Mouse (Mus musculus): Measurements from ENCODE around the gene Fank1. TPM values are rescaled to one million over a fixed set of nuclear protein-coding genes. Genes with fewer than 3 reads are reported as not detected.

The Fank1 gene
- polyA plus RNA-seq, 1 experiment = 0.04 TPM

DNA sequence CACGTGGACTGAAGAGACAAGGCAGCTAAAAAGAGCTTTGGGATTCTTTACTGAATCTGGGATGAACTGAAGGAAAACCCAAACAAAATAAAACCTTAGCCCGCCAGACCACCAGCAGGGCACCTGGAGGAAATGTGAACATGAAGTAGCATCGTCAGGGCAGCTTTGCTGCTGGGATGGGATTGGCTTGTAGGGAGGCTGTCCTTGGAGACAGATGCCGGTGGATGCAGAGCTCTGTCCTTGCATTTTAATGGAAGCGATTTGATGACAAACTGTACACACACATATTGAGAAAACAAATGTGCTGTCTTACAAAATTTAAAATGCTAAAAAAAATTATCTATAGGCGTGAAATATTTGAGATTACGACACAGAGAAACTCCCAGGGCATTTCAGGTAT is 36.3 kb downstream of the Fank1 start:
- WGBS = 68% methylated on average over 7 of the region's 7 CpGs
- DNase-seq (ENCODE audit: low read depth, low spot score) = no peak

GRCm38 (mm10) chr7:133813331-133813730 is 36.7 kb downstream of the Fank1 start:
- no peak for DNase-seq (ENCODE audit: low read depth, low spot score)
- WGBS = 77% methylated on average over 4 of the region's 4 CpGs

GRCm38 (mm10) chr7:133823751-133824150 is 47.1 kb downstream of the Fank1 start:
- DNase-seq (ENCODE audit: low read depth, low spot score) = no peak
- 85% methylated on average over 6 of the region's 6 CpGs for WGBS

DNA sequence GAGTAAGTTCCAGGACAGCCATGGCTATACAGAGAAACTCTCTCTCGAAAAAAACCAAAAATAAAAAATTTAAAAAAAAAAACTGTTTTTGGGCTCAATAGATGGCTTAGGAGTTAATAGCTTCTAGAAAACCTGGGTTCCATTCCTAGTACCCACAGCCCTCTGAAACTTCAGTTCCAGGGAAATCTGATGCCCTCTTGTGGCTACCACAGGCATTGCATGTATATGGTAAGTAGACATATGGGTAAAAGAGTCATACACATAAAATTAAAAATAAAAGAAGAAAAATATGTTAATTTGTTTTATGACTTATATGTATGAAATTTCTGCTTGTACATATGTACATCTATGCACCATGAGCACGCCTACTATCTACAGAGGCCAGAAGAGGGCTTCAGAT is 47.9 kb downstream of the Fank1 start:
- DNase-seq (ENCODE audit: low read depth, low spot score) = no peak
- 93% methylated on average over 2 of the region's 2 CpGs for WGBS

DNA sequence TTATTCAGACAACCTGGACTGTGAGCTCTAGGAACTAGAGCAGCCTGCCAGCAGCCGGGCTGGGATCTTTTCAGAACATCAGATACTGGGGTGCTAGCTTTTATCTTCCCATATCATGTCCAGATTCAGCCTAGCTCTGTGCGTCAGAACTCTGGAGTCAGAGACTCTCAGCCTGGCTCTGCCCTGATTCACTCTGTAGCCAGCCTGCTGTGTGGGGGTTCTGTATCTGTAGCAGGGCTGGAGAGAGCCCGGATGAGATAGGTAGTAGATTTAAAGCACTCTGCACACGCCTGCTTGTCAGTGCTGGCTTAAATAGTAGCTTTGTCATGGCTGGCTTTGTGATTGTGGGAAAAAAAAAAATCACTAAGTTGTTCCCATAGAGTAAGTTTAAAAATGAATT is 51.9 kb downstream of the Fank1 start:
- WGBS = 74% methylated on average over 4 of the region's 4 CpGs

DNA sequence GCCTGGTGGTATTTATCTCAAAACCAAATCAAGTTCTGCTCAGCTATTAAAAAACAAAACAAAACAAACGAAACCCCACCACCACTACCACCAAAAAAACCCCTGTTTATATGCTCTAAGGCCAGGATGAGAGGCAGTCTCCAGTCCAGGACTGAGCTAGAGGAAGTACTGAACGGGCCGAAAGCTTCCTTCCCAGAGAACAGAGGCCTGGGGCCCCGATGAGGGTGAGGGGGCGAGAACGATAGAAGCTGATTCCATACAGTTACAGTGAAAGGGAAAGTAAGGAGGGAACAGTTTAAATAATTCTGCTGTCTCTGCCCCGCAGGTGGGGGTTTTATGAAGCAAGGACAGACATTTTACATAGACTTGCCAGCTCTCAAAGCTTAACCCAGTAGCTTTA is 52.9 kb downstream of the Fank1 start:
- 42% methylated on average over 7 of the region's 7 CpGs for WGBS
- no peak for DNase-seq (ENCODE audit: low read depth, low spot score)

More for the DNA sequence above, 51.9 kb downstream of the Fank1 start:
- DNase-seq (ENCODE audit: low read depth, low spot score) = no peak

- no peak for DNase-seq (ENCODE audit: low read depth, low spot score)
- WGBS = 53% methylated on average over 4 of the region's 4 CpGs
These were observed 62.9 kb downstream of the Fank1 start for GRCm38 (mm10) chr7:133839546-133839945.

- DNase-seq (ENCODE audit: low read depth, low spot score) = no peak
These were observed 65.4 kb downstream of the Fank1 start for GRCm38 (mm10) chr7:133842079-133842478.

DNA sequence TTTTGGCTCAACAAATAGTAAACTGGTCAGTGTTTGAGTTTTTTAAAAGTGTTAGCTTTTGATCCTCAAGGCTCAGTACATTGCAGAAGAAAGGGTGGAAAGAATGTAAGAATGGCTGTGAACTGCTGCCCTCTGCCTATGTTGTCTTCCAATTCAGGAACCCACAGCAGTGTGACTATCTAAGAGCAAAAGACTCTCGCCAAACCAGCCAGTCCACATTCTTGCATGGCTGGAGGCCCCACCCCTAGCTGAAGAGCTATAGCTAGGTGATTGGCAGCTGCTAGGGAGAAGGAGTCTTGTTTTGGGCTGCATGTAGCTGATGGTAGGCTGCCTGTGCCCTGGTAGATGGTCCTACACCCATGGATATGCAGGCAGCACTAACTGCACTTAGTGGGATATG is 70.5 kb downstream of the Fank1 start:
- WGBS = 20% methylated on average over 1 of the region's 1 CpGs
- DNase-seq (ENCODE audit: low read depth, low spot score) = peak; percentile 4

More at GRCm38 (mm10) chr7:133842079-133842478, 65.4 kb downstream of the Fank1 start:
- WGBS = 34% methylated on average over 6 of the region's 6 CpGs

DNA sequence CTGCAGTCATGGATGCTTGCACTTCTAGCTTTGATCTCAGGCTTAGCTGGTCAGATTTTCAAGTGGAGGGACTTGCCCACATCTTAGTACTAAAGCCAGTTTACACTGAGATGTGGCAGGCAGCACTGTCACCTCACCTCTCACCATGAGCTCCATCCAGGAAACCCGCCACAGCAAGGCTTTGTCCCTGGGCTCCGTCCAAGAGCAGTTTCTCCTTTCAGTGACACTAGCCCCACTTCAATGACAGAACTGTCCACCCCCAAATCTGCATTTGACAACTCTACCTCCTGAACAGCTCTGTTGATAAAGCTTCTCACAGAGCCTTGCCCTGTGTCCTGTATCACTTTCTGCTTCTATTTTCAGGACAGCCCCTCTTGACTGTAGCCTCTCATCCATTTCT is 71.5 kb downstream of the Fank1 start:
- 82% methylated on average over 2 of the region's 2 CpGs for WGBS
- DNase-seq (ENCODE audit: low read depth, low spot score) = no peak

DNA sequence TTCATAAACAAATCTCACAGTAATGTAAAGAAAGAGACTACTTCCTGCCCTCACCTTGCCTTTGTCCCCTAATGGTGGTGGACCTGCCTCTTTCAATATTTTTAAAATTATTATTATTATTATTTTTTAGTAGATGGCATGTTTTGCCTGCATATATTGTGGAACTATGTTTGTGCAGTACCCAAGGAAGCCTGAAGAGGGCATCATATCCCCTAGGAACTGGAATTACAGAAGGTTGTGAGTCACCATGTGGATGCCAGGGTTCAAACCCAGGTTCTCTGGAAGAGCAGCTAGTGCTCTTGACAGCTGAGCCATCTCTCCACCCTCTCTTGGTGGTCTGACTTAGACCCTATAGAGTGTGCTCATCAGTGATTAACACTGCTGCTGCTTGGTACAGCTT is 74.1 kb downstream of the Fank1 start:
- DNase-seq (ENCODE audit: low read depth, low spot score) = no peak

- 26% methylated on average over 3 of the region's 3 CpGs for WGBS
- DNase-seq (ENCODE audit: low read depth, low spot score) = peak; percentile 38
These were observed 79.6 kb downstream of the Fank1 start for GRCm38 (mm10) chr7:133856278-133856677.

- 82% methylated on average over 3 of the region's 3 CpGs for WGBS
These were observed 81.8 kb downstream of the Fank1 start for GRCm38 (mm10) chr7:133858506-133858905.

DNA sequence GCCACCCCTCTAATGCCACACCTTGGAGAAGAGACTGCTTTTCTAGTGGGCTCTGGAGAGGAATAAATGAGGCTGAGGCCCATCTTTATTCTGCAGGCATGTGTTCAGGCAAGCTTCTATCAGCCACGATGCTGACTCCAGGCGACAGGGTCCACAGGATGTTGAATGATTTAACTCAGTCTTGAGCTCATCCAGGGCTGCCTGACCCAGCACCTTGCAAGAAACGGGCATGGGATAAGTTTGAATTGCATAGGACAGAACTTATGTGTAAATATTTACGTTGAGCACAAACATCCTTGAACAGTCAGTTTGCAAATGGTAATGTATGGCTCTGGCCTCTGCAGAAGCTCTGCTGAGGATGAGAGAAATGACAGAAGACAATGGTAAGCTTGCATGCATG is 82.9 kb downstream of the Fank1 start:
- 46% methylated on average over 4 of the region's 4 CpGs for WGBS
- DNase-seq (ENCODE audit: low read depth, low spot score) = no peak

More at GRCm38 (mm10) chr7:133858506-133858905, 81.8 kb downstream of the Fank1 start:
- no peak for DNase-seq (ENCODE audit: low read depth, low spot score)

GRCm38 (mm10) chr7:133862233-133862632 is 85.6 kb downstream of the Fank1 start:
- no peak for DNase-seq (ENCODE audit: low read depth, low spot score)
- 95% methylated on average over 6 of the region's 6 CpGs for WGBS

GRCm38 (mm10) chr7:133862723-133863122 is 86.1 kb downstream of the Fank1 start:
- no peak for DNase-seq (ENCODE audit: low read depth, low spot score)
- WGBS = 80% methylated on average over 5 of the region's 5 CpGs

GRCm38 (mm10) chr7:133863151-133863550 is 86.5 kb downstream of the Fank1 start:
- no peak for DNase-seq (ENCODE audit: low read depth, low spot score)
- 55% methylated on average over 3 of the region's 3 CpGs for WGBS

DNA sequence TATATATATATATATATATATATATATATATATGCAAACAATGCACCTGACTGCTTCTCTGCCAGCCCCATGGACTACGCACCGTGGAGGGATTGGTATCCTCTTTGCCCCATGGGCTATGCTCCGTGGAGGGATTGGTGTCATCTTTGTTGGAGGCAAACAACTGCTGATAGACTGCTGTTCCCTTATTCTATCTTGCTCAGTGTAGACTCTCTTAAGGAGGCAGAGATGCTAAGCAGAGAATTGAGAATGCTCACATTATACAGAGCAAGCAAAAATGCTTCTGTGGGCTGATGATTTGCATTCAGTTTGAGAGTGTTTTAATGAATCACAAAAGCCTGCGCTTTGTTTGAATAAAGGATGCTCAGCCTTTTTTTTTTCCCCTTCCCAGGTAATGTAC is 87.0 kb downstream of the Fank1 start:
- DNase-seq (ENCODE audit: low read depth, low spot score) = no peak
- WGBS = 80% methylated on average over 4 of the region's 4 CpGs

DNA sequence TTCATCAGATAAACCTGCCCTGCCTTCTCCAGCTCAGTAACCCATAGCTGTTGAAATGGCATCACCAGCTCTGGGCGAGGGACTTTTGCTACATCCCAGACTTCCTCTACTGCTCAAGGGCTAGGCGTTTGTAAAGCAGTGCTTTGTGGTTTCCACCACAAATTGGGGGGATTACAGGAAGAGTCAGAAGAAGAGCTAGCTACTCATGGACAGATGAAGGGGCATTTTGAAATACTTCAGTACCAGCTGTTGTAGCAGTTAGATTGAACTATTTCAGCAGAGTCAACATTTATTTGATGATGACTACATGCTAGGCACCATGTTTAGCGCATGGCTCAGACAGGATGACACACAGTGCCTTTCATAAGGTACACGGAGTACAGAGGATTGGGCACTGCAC is 93.6 kb downstream of the Fank1 start:
- DNase-seq (ENCODE audit: low read depth, low spot score) = no peak
- WGBS = 81% methylated on average over 4 of the region's 4 CpGs

GRCm38 (mm10) chr7:133872701-133873100 is 96.0 kb downstream of the Fank1 start:
- no peak for DNase-seq (ENCODE audit: low read depth, low spot score)
- WGBS = 74% methylated on average over 5 of the region's 5 CpGs

DNA sequence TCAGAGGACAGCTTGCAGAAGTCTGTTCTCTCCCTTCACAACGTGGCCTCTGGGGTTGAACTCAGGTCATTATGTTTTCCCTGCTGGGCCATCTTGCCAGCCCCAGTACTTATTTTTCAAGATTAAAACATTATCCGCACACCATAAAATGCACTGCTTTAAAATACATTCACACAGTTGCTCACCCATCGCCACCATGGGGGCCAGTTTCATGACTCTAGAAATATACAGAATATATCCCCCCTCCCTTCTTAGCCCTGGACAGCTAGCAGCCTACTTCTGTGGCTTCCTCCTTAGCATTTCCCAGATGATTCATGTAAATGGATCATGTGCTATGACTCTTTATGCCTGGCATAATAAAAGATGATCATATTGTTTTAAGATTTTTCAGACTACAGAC is 99.5 kb downstream of the Fank1 start:
- 77% methylated on average over 3 of the region's 3 CpGs for WGBS
- DNase-seq (ENCODE audit: low read depth, low spot score) = no peak

GRCm38 (mm10) chr7:133876646-133877342 is 100.1 kb downstream of the Fank1 start:
- no peak for DNase-seq (ENCODE audit: low read depth, low spot score)
- WGBS = 76% methylated on average over 17 of the region's 17 CpGs
